Mouse (Mus musculus) cerebellum, adult 9-10 months (tissue): ENCODE results near the gene 4931409K22Rik.
"Not testable (repeated sequence)": the region's sequence is repeated elsewhere in the genome, so short reads cannot be mapped to it uniquely, and the experiment has no call there.

ENCODE experiments used
- DNase-seq: peaks from one replicate; pipeline ENCODE4 v3.0.0; 2022

4931409K22Rik gene

GRCm38 (mm10) chr5:24592471-24593160 is 36.0 kb upstream of the 4931409K22Rik start:
- no peak for DNase-seq

- DNase-seq: no peak
Observed at GRCm38 (mm10) chr5:24591796-24592470, 35.3 kb upstream of the 4931409K22Rik start.

DNA sequence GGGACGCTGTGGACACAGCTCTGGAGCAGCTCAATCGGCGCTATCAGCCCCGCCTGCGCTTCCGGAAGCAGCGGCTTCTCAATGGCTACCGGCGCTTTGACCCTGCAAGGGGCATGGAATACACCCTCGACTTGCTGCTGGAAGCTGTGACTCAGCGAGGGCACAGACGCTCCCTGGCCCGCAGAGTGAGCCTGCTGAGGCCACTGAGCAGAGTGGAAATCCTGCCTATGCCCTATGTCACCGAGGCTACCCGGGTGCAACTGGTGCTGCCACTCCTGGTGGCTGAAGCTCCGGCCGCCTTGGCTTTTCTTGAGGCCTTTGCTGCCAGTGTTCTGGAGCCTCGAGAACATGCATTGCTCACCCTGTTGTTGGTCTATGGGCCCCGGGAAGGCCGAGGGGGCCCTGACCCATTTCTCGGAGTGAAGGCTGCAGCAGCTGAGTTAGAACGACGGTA is 34.7 kb upstream of the 4931409K22Rik start:
- DNase-seq: no peak

GRCm38 (mm10) chr5:24589511-24590500 is 33.2 kb upstream of the 4931409K22Rik start:
- no peak for DNase-seq

GRCm38 (mm10) chr5:24587200-24587577 is 30.6 kb upstream of the 4931409K22Rik start:
- no peak for DNase-seq

DNA sequence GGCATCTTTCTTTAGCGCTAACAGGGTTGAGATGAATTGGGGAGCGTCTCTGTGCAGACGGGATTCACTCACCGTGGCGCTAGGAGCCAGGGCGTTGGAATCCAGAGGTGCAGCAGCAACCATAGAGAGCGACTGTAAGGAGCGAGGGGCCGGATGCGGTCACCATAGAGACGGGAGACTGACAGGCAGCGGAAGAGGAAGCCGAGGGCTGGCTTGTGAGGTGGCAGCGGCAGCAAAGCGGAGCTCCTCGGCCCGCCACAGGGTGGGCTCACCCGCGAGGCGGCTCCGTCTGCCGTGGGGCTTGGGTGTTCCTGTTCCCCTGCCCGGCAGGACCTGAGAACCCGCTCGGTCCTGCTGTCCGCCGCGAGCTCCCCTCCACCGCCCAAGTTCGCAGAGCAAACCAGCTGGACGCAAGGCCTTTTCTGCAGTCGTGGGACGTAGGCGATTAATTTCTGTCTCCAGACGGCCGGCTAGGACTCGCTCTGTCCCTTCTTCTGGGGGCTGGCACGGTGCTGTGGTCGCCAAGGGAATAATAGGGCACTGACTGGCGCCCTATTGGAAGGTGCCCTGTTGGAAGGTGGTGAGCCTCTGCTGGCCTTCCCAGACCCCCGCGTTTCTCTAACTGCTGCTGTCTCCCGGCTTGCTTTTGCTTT is 30.1 kb upstream of the 4931409K22Rik start, which contains the start of gene Chpf2:
Chpf2 (plus strand) TSS at position 195 of the 653 bp plus-strand sequence.
- peak; percentile 72 for DNase-seq

GRCm38 (mm10) chr5:24586106-24586505 is 29.5 kb upstream of the 4931409K22Rik start:
- no peak for DNase-seq

DNA sequence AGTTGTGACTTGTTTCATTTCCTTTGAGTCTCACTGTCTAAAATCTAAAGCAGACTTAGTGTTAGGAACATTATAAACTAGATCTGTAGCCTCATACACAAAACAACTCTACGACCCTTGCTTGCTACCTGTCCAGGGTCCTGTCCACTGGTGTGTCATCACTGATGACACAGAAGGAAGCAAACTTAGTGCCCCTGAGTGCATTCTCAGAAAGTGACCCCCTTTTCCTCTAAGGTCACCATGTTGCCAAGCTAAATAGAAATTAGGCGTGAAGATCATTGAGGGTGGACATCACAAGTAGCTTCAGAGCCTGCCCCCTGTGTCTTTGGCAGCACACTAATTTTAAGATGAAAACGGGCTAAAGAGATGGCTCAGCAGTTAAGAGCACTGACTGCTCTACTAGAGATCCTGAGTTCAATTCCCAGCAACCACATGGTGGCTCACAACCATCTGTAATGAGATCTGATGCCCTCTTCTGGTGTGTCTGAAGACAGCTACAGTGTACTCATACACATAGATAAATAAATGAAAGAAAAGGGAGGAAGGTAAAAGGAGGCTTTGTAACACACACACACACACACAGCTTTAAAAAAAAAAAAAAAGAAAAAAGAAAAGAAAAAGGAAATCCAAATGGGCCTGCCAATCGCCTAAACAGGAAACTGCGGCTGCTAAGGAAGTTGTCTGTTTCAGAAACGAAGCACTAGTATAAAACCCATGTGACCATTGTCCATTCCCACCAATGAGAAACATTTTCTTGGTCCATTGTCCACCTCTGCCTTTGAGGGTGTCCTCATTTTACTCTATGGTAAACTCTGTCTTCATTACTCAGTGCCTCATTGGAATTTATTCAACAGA is 21.7 kb upstream of the 4931409K22Rik start:
- DNase-seq: peak; percentile 51

GRCm38 (mm10) chr5:24577183-24577929 is 20.7 kb upstream of the 4931409K22Rik start, which contains the start of gene Abcf2:
Gene Abcf2, minus strand, starts transcription at chr5:24577467.
- DNase-seq: peak; percentile 100

- no peak for DNase-seq
Observed at GRCm38 (mm10) chr5:24576801-24577182, 20.2 kb upstream of the 4931409K22Rik start.

- DNase-seq: no peak
Observed at GRCm38 (mm10) chr5:24575948-24576347, 19.3 kb upstream of the 4931409K22Rik start.

DNA sequence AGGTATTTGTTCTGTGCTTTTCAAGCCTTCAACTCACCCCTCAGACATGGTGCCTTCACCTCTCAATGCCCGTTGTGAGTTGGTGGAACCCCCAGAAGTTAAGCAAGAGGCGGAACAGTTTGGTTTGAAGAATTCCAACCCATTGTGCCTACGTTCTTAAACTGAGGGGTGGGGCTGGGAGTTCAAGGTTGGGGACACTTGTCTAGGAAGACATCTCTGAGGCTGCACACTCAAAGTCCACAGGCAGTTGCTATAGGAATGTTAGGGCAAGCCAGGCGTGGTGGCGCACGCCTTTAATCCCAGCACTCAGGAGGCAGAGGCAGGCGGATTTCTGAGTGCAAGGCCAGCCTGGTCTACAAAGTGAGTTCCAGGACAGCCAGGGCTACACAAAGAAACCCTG is 1.3 kb downstream of the 4931409K22Rik start:
- DNase-seq: not testable (repeated sequence)

- DNase-seq: no peak
Observed at GRCm38 (mm10) chr5:24553621-24554244, 2.9 kb downstream of the 4931409K22Rik start.

GRCm38 (mm10) chr5:24551317-24551688 is 5.3 kb downstream of the 4931409K22Rik start:
- DNase-seq: no peak

DNA sequence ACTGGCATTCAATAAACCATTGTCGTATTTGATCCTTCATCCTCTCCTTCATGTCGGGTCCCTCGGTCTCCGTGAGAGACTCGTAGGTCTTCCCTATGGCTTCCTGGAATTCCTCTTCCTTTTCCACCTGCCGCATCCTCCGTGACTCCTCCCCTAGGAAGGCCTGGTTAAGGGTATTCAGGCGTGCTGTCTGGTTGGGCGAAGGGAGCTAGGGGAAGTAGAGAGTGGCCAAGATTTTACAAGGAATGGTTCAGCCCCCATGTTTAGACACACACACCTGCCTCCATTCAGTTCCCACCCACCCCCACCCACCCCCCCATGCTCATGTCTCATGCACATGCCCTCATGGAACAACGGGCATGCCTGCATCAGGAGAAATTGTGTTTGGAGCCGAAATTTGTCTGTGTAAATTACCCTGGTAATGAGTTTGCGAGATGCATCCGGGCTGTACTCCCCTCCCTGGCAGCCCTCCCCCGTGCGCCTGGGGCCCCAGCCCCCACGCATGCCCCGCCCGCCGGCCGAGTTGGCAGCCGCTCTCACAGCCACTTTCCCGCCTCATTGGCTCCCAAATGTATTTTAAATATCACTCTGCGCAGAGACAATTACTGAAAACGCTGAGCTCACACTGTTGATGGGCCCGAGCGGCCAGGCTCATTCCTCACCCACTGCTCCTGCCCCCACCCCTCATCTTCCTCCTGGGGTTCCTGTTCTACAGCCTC is 5.9 kb downstream of the 4931409K22Rik start:
- DNase-seq: no peak

DNA sequence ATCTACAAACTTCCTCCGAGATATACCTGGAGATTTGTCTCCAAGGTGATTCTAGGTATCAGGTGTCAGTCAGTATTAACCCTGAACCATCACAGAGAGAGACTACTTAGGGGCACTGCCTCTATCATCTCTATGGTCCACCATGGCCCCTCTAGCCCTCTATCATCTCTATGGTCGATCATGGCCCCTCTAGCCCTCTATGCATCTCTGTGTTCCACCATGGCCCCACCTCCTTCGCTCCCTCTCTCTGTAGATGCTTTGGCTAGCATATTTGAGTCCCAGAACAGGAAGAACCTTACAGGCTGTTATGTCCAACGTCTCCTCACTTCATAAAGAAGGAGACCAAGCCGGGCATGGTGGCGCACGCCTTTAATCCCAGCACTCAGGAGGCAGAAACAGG is 14.0 kb downstream of the 4931409K22Rik start:
- no peak for DNase-seq

GRCm38 (mm10) chr5:24541144-24541569 is 15.5 kb downstream of the 4931409K22Rik start:
- DNase-seq: no peak

- DNase-seq: no peak
Observed at GRCm38 (mm10) chr5:24540387-24541143, 16.0 kb downstream of the 4931409K22Rik start, which contains the start of gene Asb10. Gene Asb10, minus strand, starts transcription at chr5:24540978.
